Mouse (Mus musculus): ENCODE data around the gene Prpf19. TPM values are rescaled to one million over a fixed set of nuclear protein-coding genes. Genes with fewer than 3 reads are reported as not detected.
A peak's percentile ranks its signal among the peaks of the same experiment; 100 is the strongest.

The Prpf19 gene
- polyA plus RNA-seq, 1 experiment from 2014 or later = 40.6 TPM

GRCm38 (mm10) chr19:10881426-10882154 is 13.4 kb upstream of the Prpf19 start, which contains the start of gene Tmem109:
Tmem109 (minus strand) TSS chr19:10882001.
- Histone ChIP-seq H3K27ac (ENCODE audit: low read length) (peak within 1 kb of the TSS; percentile 96), H3K9me3 (replicated peaks; ENCODE audit: control insufficient read depth, low read length) (peaks cover 12% of the 10 kb centered on the region), H3K4me2 (ENCODE audit: low read depth, low read length) (peak within 1 kb of the TSS; percentile 93), H3K4me3 (replicated peaks; ENCODE audit: low read length) (peak within 1 kb of the TSS; percentile 68), H3K4me1 (ENCODE audit: control insufficient read depth, insufficient read depth, low read length) (peaks cover 28% of the 10 kb centered on the region), H3K9ac (ENCODE audit: low read length) (peak within 1 kb of the TSS; percentile 86), H3K27me3 (ENCODE audit: control insufficient read depth, insufficient read depth, low read length) (no peaks in the 10 kb centered on the region), H3K36me3 (ENCODE audit: control insufficient read depth, insufficient read depth, low read length) (no peaks in the 10 kb centered on the region)
- under 1% methylated on average over 49 of the region's 49 CpGs for WGBS
- ATAC-seq (ENCODE audit: insufficient read depth, low FRiP score) = peak; percentile 89

- no peak for ATAC-seq (ENCODE audit: insufficient read depth, low FRiP score)
- Histone ChIP-seq H3K4me3 (replicated peaks; ENCODE audit: low read length) (no peak overlapping the region), H3K4me2 (ENCODE audit: low read depth, low read length) (no peak overlapping the region), H3K9ac (ENCODE audit: low read length) (no peak overlapping the region), H3K27me3 (ENCODE audit: control insufficient read depth, insufficient read depth, low read length) (no peaks in the 10 kb centered on the region), H3K36me3 (ENCODE audit: control insufficient read depth, insufficient read depth, low read length) (no peaks in the 10 kb centered on the region), H3K4me1 (ENCODE audit: control insufficient read depth, insufficient read depth, low read length) (peaks cover 14% of the 10 kb centered on the region), H3K9me3 (replicated peaks; ENCODE audit: control insufficient read depth, low read length) (no peaks in the 10 kb centered on the region), H3K27ac (ENCODE audit: low read length) (no peak overlapping the region)
- 77% methylated on average over 3 of the region's 3 CpGs for WGBS
Measured at GRCm38 (mm10) chr19:10892201-10892600, 2.8 kb upstream of the Prpf19 start.

- H3K9ac ChIP-seq (ENCODE audit: low read length) = peak overlapping the region; percentile 92
- ATAC-seq (ENCODE audit: insufficient read depth, low FRiP score) = peak; percentile 14; the same call in 1 of the 2 replicates
- peak overlapping the region; percentile 89 for H3K4me2 ChIP-seq (ENCODE audit: low read depth, low read length)
- peaks cover 17% of the 10 kb centered on the region for H3K4me1 ChIP-seq (ENCODE audit: control insufficient read depth, insufficient read depth, low read length)
- H3K9me3 ChIP-seq (replicated peaks; ENCODE audit: control insufficient read depth, low read length) = no peaks in the 10 kb centered on the region
- peak overlapping the region; percentile 93 for H3K4me3 ChIP-seq (replicated peaks; ENCODE audit: low read length)
- peak overlapping the region; percentile 94 for H3K27ac ChIP-seq (ENCODE audit: low read length)
- H3K27me3 ChIP-seq (ENCODE audit: control insufficient read depth, insufficient read depth, low read length) = no peaks in the 10 kb centered on the region
- under 1% methylated on average over 16 of the region's 16 CpGs for WGBS
- H3K36me3 ChIP-seq (ENCODE audit: control insufficient read depth, insufficient read depth, low read length) = peaks cover 7% of the 10 kb centered on the region; the same call in 1 of the 2 replicates
Measured at GRCm38 (mm10) chr19:10895708-10896107, 677 bp downstream of the Prpf19 start.

GRCm38 (mm10) chr19:10896849-10897248 is 1.8 kb downstream of the Prpf19 start:
- peak overlapping the region; percentile 93 for H3K4me3 ChIP-seq (replicated peaks; ENCODE audit: low read length)

GRCm38 (mm10) chr19:10897491-10897890 is 2.5 kb downstream of the Prpf19 start:
- no peaks in the 10 kb centered on the region for H3K9me3 ChIP-seq (replicated peaks; ENCODE audit: control insufficient read depth, low read length)
- H3K36me3 ChIP-seq (ENCODE audit: control insufficient read depth, insufficient read depth, low read length) = peaks cover 19% of the 10 kb centered on the region
- H3K4me2 ChIP-seq (ENCODE audit: low read depth, low read length) = no peak overlapping the region
- no peak for ATAC-seq (ENCODE audit: insufficient read depth, low FRiP score)
- H3K27ac ChIP-seq (ENCODE audit: low read length) = no peak overlapping the region
- H3K4me3 ChIP-seq (replicated peaks; ENCODE audit: low read length) = no peak overlapping the region
- WGBS = 82% methylated on average over 8 of the region's 8 CpGs
- H3K27me3 ChIP-seq (ENCODE audit: control insufficient read depth, insufficient read depth, low read length) = no peaks in the 10 kb centered on the region
- peaks cover 17% of the 10 kb centered on the region for H3K4me1 ChIP-seq (ENCODE audit: control insufficient read depth, insufficient read depth, low read length)
- H3K9ac ChIP-seq (ENCODE audit: low read length) = no peak overlapping the region

More at GRCm38 (mm10) chr19:10896849-10897248, 1.8 kb downstream of the Prpf19 start:
- peak overlapping the region; percentile 89 for H3K4me2 ChIP-seq (ENCODE audit: low read depth, low read length)
- no peaks in the 10 kb centered on the region for H3K27me3 ChIP-seq (ENCODE audit: control insufficient read depth, insufficient read depth, low read length)
- ATAC-seq (ENCODE audit: insufficient read depth, low FRiP score) = no peak
- 0 out of 2 replicates have a peak overlapping the region, but pooled peaks have one; percentile 8 for H3K27ac ChIP-seq (ENCODE audit: low read length)
- no peaks in the 10 kb centered on the region for H3K9me3 ChIP-seq (replicated peaks; ENCODE audit: control insufficient read depth, low read length)
- peak overlapping the region; percentile 92 for H3K9ac ChIP-seq (ENCODE audit: low read length)
- peaks cover 17% of the 10 kb centered on the region for H3K4me1 ChIP-seq (ENCODE audit: control insufficient read depth, insufficient read depth, low read length)
- WGBS = 65% methylated on average over 7 of the region's 7 CpGs
- H3K36me3 ChIP-seq (ENCODE audit: control insufficient read depth, insufficient read depth, low read length) = peaks cover 12% of the 10 kb centered on the region

- H3K4me3 ChIP-seq (replicated peaks; ENCODE audit: low read length) = no peak overlapping the region
- 78% methylated on average over 6 of the region's 6 CpGs for WGBS
Measured at GRCm38 (mm10) chr19:10900315-10900714, 5.3 kb downstream of the Prpf19 start.

GRCm38 (mm10) chr19:10901046-10901445 is 6.0 kb downstream of the Prpf19 start:
- H3K4me1 ChIP-seq (ENCODE audit: control insufficient read depth, insufficient read depth, low read length) = peaks cover 29% of the 10 kb centered on the region
- WGBS = 90% methylated on average over 5 of the region's 5 CpGs

More at GRCm38 (mm10) chr19:10900315-10900714, 5.3 kb downstream of the Prpf19 start:
- Histone ChIP-seq H3K4me1 (ENCODE audit: control insufficient read depth, insufficient read depth, low read length) (peaks cover 25% of the 10 kb centered on the region), H3K36me3 (ENCODE audit: control insufficient read depth, insufficient read depth, low read length) (peaks cover 22% of the 10 kb centered on the region), H3K9ac (ENCODE audit: low read length) (no peak overlapping the region), H3K9me3 (replicated peaks; ENCODE audit: control insufficient read depth, low read length) (no peaks in the 10 kb centered on the region), H3K27me3 (ENCODE audit: control insufficient read depth, insufficient read depth, low read length) (no peaks in the 10 kb centered on the region), H3K4me2 (ENCODE audit: low read depth, low read length) (no peak overlapping the region), H3K27ac (ENCODE audit: low read length) (no peak overlapping the region)
- ATAC-seq (ENCODE audit: insufficient read depth, low FRiP score) = no peak

GRCm38 (mm10) chr19:10904512-10904911 is 9.5 kb downstream of the Prpf19 start:
- Histone ChIP-seq H3K4me1 (ENCODE audit: control insufficient read depth, insufficient read depth, low read length) (peaks cover 24% of the 10 kb centered on the region), H3K27me3 (ENCODE audit: control insufficient read depth, insufficient read depth, low read length) (no peaks in the 10 kb centered on the region), H3K36me3 (ENCODE audit: control insufficient read depth, insufficient read depth, low read length) (peaks cover 30% of the 10 kb centered on the region), H3K9me3 (replicated peaks; ENCODE audit: control insufficient read depth, low read length) (no peaks in the 10 kb centered on the region), H3K27ac (ENCODE audit: low read length) (peak overlapping the region; percentile 88), H3K9ac (ENCODE audit: low read length) (no peak overlapping the region), H3K4me3 (replicated peaks; ENCODE audit: low read length) (no peak overlapping the region), H3K4me2 (ENCODE audit: low read depth, low read length) (no peak overlapping the region)
- ATAC-seq (ENCODE audit: insufficient read depth, low FRiP score) = no peak
- 61% methylated on average over 5 of the region's 5 CpGs for WGBS

More at GRCm38 (mm10) chr19:10901046-10901445, 6.0 kb downstream of the Prpf19 start:
- Histone ChIP-seq H3K9me3 (replicated peaks; ENCODE audit: control insufficient read depth, low read length) (no peaks in the 10 kb centered on the region), H3K36me3 (ENCODE audit: control insufficient read depth, insufficient read depth, low read length) (peaks cover 22% of the 10 kb centered on the region), H3K4me2 (ENCODE audit: low read depth, low read length) (no peak overlapping the region), H3K9ac (ENCODE audit: low read length) (no peak overlapping the region), H3K27me3 (ENCODE audit: control insufficient read depth, insufficient read depth, low read length) (no peaks in the 10 kb centered on the region), H3K4me3 (replicated peaks; ENCODE audit: low read length) (no peak overlapping the region), H3K27ac (ENCODE audit: low read length) (no peak overlapping the region)
- ATAC-seq (ENCODE audit: insufficient read depth, low FRiP score) = no peak

- H3K27ac ChIP-seq (ENCODE audit: low read length) = peak overlapping the region; percentile 94
- H3K9me3 ChIP-seq (replicated peaks; ENCODE audit: control insufficient read depth, low read length) = no peaks in the 10 kb centered on the region
- ATAC-seq (ENCODE audit: insufficient read depth, low FRiP score) = peak; percentile 88
- H3K4me3 ChIP-seq (replicated peaks; ENCODE audit: low read length) = no peak overlapping the region
- WGBS = 34% methylated on average over 7 of the region's 7 CpGs
- H3K36me3 ChIP-seq (ENCODE audit: control insufficient read depth, insufficient read depth, low read length) = peaks cover 28% of the 10 kb centered on the region
- H3K4me2 ChIP-seq (ENCODE audit: low read depth, low read length) = peak overlapping the region; percentile 20
- peaks cover 26% of the 10 kb centered on the region for H3K4me1 ChIP-seq (ENCODE audit: control insufficient read depth, insufficient read depth, low read length)
- no peaks in the 10 kb centered on the region for H3K27me3 ChIP-seq (ENCODE audit: control insufficient read depth, insufficient read depth, low read length)
- H3K9ac ChIP-seq (ENCODE audit: low read length) = peak overlapping the region; percentile 55
Measured at GRCm38 (mm10) chr19:10904927-10905727, 10.1 kb downstream of the Prpf19 start.
